Mouse (Mus musculus): ENCODE measurements around the gene Gm20388. TPM values are rescaled to one million over a fixed set of nuclear protein-coding genes. Genes with fewer than 3 reads are reported as not detected.
A peak's percentile ranks its signal among the peaks of the same experiment; 100 is the strongest.

Gene Gm20388
- polyA plus RNA-seq, 1 experiment from 2014 or later, result 5.5 TPM

GRCm38 (mm10) chr8:121847261-121847822, 1936.7 kb downstream of the Gm20388 start:
- Histone ChIP-seq H3K27ac (no peak overlapping the region), H3K9me3 (no peaks in the 10 kb centered on the region), H3K36me3 (replicated peaks) (peaks cover 28% of the 10 kb centered on the region), H3K4me3 (no peak overlapping the region), H3K27me3 (ENCODE audit: poor library complexity, severe bottlenecking) (peaks cover 3% of the 10 kb centered on the region; the same call in 1 of the 2 replicates), H3K4me1 (peaks cover 28% of the 10 kb centered on the region)
- 75% methylated on average over 10 of the region's 10 CpGs for WGBS
- DNase-seq (ENCODE audit: extremely low spot score, low spot score), result no peak

- no peak overlapping the region for H3K4me3 ChIP-seq
- peaks cover 31% of the 10 kb centered on the region for H3K4me1 ChIP-seq
- 80% methylated on average over 6 of the region's 6 CpGs for WGBS
- peaks cover 5% of the 10 kb centered on the region; the same call in 1 of the 2 replicates for H3K27me3 ChIP-seq (ENCODE audit: poor library complexity, severe bottlenecking)
- no peak for DNase-seq (ENCODE audit: extremely low spot score, low spot score)
- H3K9me3 ChIP-seq, result no peaks in the 10 kb centered on the region
- H3K36me3 ChIP-seq (replicated peaks), result peaks cover 22% of the 10 kb centered on the region
- H3K27ac ChIP-seq, result no peak overlapping the region
Measured at GRCm38 (mm10) chr8:121847987-121848386, 1937.3 kb downstream of the Gm20388 start.

GRCm38 (mm10) chr8:121848495-121848894, 1937.9 kb downstream of the Gm20388 start:
- Histone ChIP-seq H3K27me3 (ENCODE audit: poor library complexity, severe bottlenecking) (peaks cover 5% of the 10 kb centered on the region; the same call in 1 of the 2 replicates), H3K36me3 (replicated peaks) (peaks cover 17% of the 10 kb centered on the region), H3K9me3 (no peaks in the 10 kb centered on the region), H3K27ac (no peak overlapping the region), H3K4me1 (peaks cover 34% of the 10 kb centered on the region), H3K4me3 (no peak overlapping the region)
- DNase-seq (ENCODE audit: extremely low spot score, low spot score), result no peak
- 70% methylated on average over 10 of the region's 10 CpGs for WGBS

- 77% methylated on average over 9 of the region's 9 CpGs for WGBS
- Histone ChIP-seq H3K27ac (no peak overlapping the region), H3K9me3 (no peaks in the 10 kb centered on the region), H3K36me3 (replicated peaks) (peaks cover 10% of the 10 kb centered on the region; the same call in 1 of the 2 replicates), H3K27me3 (ENCODE audit: poor library complexity, severe bottlenecking) (peaks cover 5% of the 10 kb centered on the region; the same call in 1 of the 2 replicates), H3K4me1 (peaks cover 34% of the 10 kb centered on the region), H3K4me3 (no peak overlapping the region)
- DNase-seq (ENCODE audit: extremely low spot score, low spot score), result no peak
Measured at GRCm38 (mm10) chr8:121849303-121849702, 1938.7 kb downstream of the Gm20388 start.

- Histone ChIP-seq H3K36me3 (replicated peaks) (peaks cover 5% of the 10 kb centered on the region; the same call in 1 of the 2 replicates), H3K9me3 (no peaks in the 10 kb centered on the region), H3K4me3 (no peak overlapping the region), H3K27me3 (ENCODE audit: poor library complexity, severe bottlenecking) (peaks cover 5% of the 10 kb centered on the region; the same call in 1 of the 2 replicates), H3K27ac (peak overlapping the region; percentile 88; the same call in 1 of the 2 replicates), H3K4me1 (peaks cover 30% of the 10 kb centered on the region)
- WGBS, result 14% methylated on average over 6 of the region's 6 CpGs
- DNase-seq (ENCODE audit: extremely low spot score, low spot score), result peak; percentile 75
Measured at GRCm38 (mm10) chr8:121850018-121850417, 1939.4 kb downstream of the Gm20388 start.

GRCm38 (mm10) chr8:121850436-121850820, 1939.8 kb downstream of the Gm20388 start:
- Histone ChIP-seq H3K36me3 (replicated peaks) (peaks cover 3% of the 10 kb centered on the region; the same call in 1 of the 2 replicates), H3K9me3 (no peaks in the 10 kb centered on the region), H3K27me3 (ENCODE audit: poor library complexity, severe bottlenecking) (peaks cover 5% of the 10 kb centered on the region; the same call in 1 of the 2 replicates), H3K4me3 (peak overlapping the region; percentile 45), H3K4me1 (peaks cover 30% of the 10 kb centered on the region), H3K27ac (peak overlapping the region; percentile 88)
- no peak for DNase-seq (ENCODE audit: extremely low spot score, low spot score)
- WGBS, result 34% methylated on average over 12 of the region's 12 CpGs

- Histone ChIP-seq H3K27ac (peak overlapping the region; percentile 88), H3K4me3 (peak overlapping the region; percentile 45)
- 5% methylated on average over 24 of the region's 24 CpGs for WGBS
Measured at GRCm38 (mm10) chr8:121850821-121851470, 1940.3 kb downstream of the Gm20388 start.

GRCm38 (mm10) chr8:121851716-121852115, 1941.1 kb downstream of the Gm20388 start:
- no peak for DNase-seq (ENCODE audit: extremely low spot score, low spot score)
- H3K27me3 ChIP-seq (ENCODE audit: poor library complexity, severe bottlenecking), result peaks cover 5% of the 10 kb centered on the region; the same call in 1 of the 2 replicates
- 59% methylated on average over 7 of the region's 7 CpGs for WGBS
- no peaks in the 10 kb centered on the region for H3K9me3 ChIP-seq
- H3K4me3 ChIP-seq, result no peak overlapping the region
- H3K4me1 ChIP-seq, result peaks cover 30% of the 10 kb centered on the region
- peak overlapping the region; percentile 88 for H3K27ac ChIP-seq
- no peaks in the 10 kb centered on the region for H3K36me3 ChIP-seq (replicated peaks)

More at GRCm38 (mm10) chr8:121850821-121851470, 1940.3 kb downstream of the Gm20388 start:
- Histone ChIP-seq H3K27me3 (ENCODE audit: poor library complexity, severe bottlenecking) (peaks cover 5% of the 10 kb centered on the region; the same call in 1 of the 2 replicates), H3K9me3 (no peaks in the 10 kb centered on the region), H3K36me3 (replicated peaks) (no peaks in the 10 kb centered on the region), H3K4me1 (peaks cover 30% of the 10 kb centered on the region)
- peak; percentile 98 for DNase-seq (ENCODE audit: extremely low spot score, low spot score)

- H3K27ac ChIP-seq, result no peak overlapping the region
- peaks cover 35% of the 10 kb centered on the region for H3K4me1 ChIP-seq
- no peaks in the 10 kb centered on the region for H3K9me3 ChIP-seq
- DNase-seq (ENCODE audit: extremely low spot score, low spot score), result no peak
- WGBS, result 63% methylated on average over 7 of the region's 7 CpGs
- peaks cover 5% of the 10 kb centered on the region; the same call in 1 of the 2 replicates for H3K27me3 ChIP-seq (ENCODE audit: poor library complexity, severe bottlenecking)
- no peaks in the 10 kb centered on the region for H3K36me3 ChIP-seq (replicated peaks)
- no peak overlapping the region for H3K4me3 ChIP-seq
Measured at GRCm38 (mm10) chr8:121852464-121852863, 1941.8 kb downstream of the Gm20388 start.

GRCm38 (mm10) chr8:121853586-121853985, 1942.9 kb downstream of the Gm20388 start:
- Histone ChIP-seq H3K4me3 (no peak overlapping the region), H3K9me3 (no peaks in the 10 kb centered on the region), H3K27me3 (ENCODE audit: poor library complexity, severe bottlenecking) (peaks cover 5% of the 10 kb centered on the region; the same call in 1 of the 2 replicates), H3K4me1 (peaks cover 40% of the 10 kb centered on the region), H3K36me3 (replicated peaks) (no peaks in the 10 kb centered on the region), H3K27ac (no peak overlapping the region)
- 95% methylated on average over 2 of the region's 2 CpGs for WGBS
- no peak for DNase-seq (ENCODE audit: extremely low spot score, low spot score)

GRCm38 (mm10) chr8:121856071-121856746, 1945.6 kb downstream of the Gm20388 start:
- H3K27ac ChIP-seq, result no peak overlapping the region
- no peak for DNase-seq (ENCODE audit: extremely low spot score, low spot score)
- H3K4me1 ChIP-seq, result peaks cover 30% of the 10 kb centered on the region
- WGBS, result 88% methylated on average over 14 of the region's 14 CpGs
- H3K27me3 ChIP-seq (ENCODE audit: poor library complexity, severe bottlenecking), result peaks cover 5% of the 10 kb centered on the region; the same call in 1 of the 2 replicates
- no peaks in the 10 kb centered on the region for H3K36me3 ChIP-seq (replicated peaks)
- no peak overlapping the region for H3K4me3 ChIP-seq
- no peaks in the 10 kb centered on the region for H3K9me3 ChIP-seq

GRCm38 (mm10) chr8:121857331-121857730, 1946.7 kb downstream of the Gm20388 start:
- Histone ChIP-seq H3K9me3 (no peaks in the 10 kb centered on the region), H3K27me3 (ENCODE audit: poor library complexity, severe bottlenecking) (peaks cover 3% of the 10 kb centered on the region; the same call in 1 of the 2 replicates), H3K4me1 (peaks cover 19% of the 10 kb centered on the region), H3K27ac (no peak overlapping the region), H3K36me3 (replicated peaks) (no peaks in the 10 kb centered on the region), H3K4me3 (no peak overlapping the region)
- WGBS, result 71% methylated on average over 9 of the region's 9 CpGs
- DNase-seq (ENCODE audit: extremely low spot score, low spot score), result no peak
